Mouse (Mus musculus): ENCODE results near the gene Ifi27l2a. TPM values are rescaled to one million over a fixed set of nuclear protein-coding genes. Genes with fewer than 3 reads are reported as not detected.
A peak's percentile ranks its signal among the peaks of the same experiment; 100 is the strongest.
"Not testable (repeated sequence)": the region's sequence is repeated elsewhere in the genome, so short reads cannot be mapped to it uniquely, and the experiment has no call there.

Ifi27l2a gene
- polyA plus RNA-seq (2015; fragmentation: Nextera tagmentation; extraction: Ambion mirVana): 11.1 and 11.2 TPM in 2 replicates

- Histone ChIP-seq H3K4me1 (no peaks in the 10 kb centered on the region), H3K27me3 (0 out of 2 replicates have a peak, but pooled peaks cover 2% of the 10 kb centered on the region), H3K27ac (no peak within 1 kb of the TSS), H3K9me3 (replicated peaks) (no peaks in the 10 kb centered on the region), H3K4me2 (no peak within 1 kb of the TSS), H3K4me3 (replicated peaks) (no peak within 1 kb of the TSS), H3K9ac (no peak within 1 kb of the TSS), H3K36me3 (no peaks in the 10 kb centered on the region)
- ATAC-seq (replicated peaks; ENCODE audit: low FRiP score): no peak
- WGBS: 51% methylated on average over 3 of the region's 3 CpGs
Measured at GRCm38 (mm10) chr12:103443524-103443923, at the start of gene Ifi27l2a. Gene Ifi27l2a (minus strand): TSS chr12:103443680.

DNA sequence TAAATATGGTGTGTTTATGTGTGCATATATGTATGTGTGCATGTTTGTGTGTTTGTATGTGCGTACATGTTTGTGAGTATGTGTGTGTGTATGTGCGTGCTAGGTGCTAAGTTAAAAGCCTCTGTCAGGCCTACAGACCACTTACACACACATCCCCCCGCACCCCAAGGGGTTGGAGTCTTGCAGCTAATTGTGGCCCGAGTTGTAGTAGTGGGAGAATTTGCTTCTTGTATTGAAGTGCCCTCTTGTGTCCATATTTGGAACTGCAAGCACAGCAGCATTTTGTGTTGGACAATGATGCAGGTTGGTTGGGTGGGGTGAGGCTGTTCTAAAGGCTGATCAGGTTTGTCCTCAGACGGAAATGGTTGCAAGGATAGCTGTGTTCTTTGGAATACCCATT is 49.3 kb upstream of the Ifi27l2a start:
- Histone ChIP-seq H3K9me3 (replicated peaks) (no peaks in the 10 kb centered on the region), H3K4me3 (replicated peaks) (no peak overlapping the region), H3K36me3 (no peaks in the 10 kb centered on the region), H3K27me3 (no peaks in the 10 kb centered on the region), H3K4me1 (no peaks in the 10 kb centered on the region), H3K9ac (no peak overlapping the region), H3K4me2 (no peak overlapping the region), H3K27ac (no peak overlapping the region)
- ATAC-seq (replicated peaks; ENCODE audit: low FRiP score): 0 out of 2 replicates have a peak, but pooled peaks have one; percentile 52
- WGBS: 44% methylated on average over 5 of the region's 5 CpGs

DNA sequence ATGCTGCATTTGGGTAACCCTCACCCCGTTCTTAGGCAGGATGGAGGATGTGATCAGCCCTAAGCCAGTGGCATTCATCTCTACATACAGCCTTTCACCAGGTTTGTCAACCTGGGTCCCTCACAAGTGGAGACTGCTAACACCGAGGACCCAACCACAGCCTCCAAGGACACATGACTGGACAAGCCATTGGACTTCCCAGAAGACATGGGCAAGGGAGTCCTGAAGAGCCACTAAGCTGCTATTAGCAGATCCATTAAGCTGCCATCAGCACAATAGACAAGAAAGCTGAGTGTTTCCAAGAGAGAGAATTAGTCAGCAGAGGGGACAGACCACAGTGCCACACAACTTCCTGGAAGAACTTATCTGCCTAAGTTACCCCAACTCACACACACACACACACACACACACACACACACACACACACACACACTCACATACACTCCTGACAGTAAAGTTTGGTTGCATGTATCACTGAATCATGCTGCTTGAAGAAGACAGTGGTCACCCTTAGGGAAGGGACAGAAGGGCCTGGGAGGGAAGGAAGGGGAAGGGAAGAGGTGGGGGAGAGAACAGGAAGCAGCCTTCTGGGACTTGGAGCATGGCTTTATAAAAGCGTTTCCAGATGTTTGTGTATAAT is 47.7 kb upstream of the Ifi27l2a start:
- no peaks in the 10 kb centered on the region for H3K9me3 ChIP-seq (replicated peaks)
- H3K4me3 ChIP-seq (replicated peaks): no peak overlapping the region
- no peaks in the 10 kb centered on the region for H3K27me3 ChIP-seq
- ATAC-seq (replicated peaks; ENCODE audit: low FRiP score): no peak
- H3K4me2 ChIP-seq: no peak overlapping the region
- H3K36me3 ChIP-seq: no peaks in the 10 kb centered on the region
- WGBS: 73% methylated on average over 3 of the region's 3 CpGs
- no peak overlapping the region for H3K9ac ChIP-seq
- no peaks in the 10 kb centered on the region for H3K4me1 ChIP-seq
- no peak overlapping the region for H3K27ac ChIP-seq

DNA sequence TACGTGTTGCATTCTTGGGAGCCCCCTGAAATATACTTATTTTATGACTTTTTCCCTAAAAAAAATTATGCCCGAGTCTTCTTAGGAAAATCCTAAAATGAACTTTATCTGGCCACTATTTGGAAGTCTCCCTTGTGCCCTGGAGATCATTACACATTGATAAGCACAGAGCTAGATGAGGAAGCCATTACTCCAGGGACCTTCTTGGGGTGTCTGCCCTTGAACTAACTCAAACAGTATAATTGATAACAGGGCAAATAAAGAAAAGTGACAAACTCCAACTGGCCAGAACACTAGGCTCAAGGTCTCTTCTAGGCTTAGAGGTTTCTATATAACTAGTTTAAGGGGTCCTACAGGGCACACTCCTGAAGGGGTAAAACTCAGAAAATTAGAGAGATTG is 44.3 kb upstream of the Ifi27l2a start:
- Histone ChIP-seq H3K27ac (no peak overlapping the region), H3K9me3 (replicated peaks) (no peaks in the 10 kb centered on the region), H3K4me1 (no peaks in the 10 kb centered on the region), H3K36me3 (no peaks in the 10 kb centered on the region), H3K9ac (no peak overlapping the region), H3K27me3 (no peaks in the 10 kb centered on the region), H3K4me2 (no peak overlapping the region), H3K4me3 (replicated peaks) (no peak overlapping the region)
- 65% methylated on average over 2 of the region's 2 CpGs for WGBS
- no peak for ATAC-seq (replicated peaks; ENCODE audit: low FRiP score)

- Histone ChIP-seq H3K27me3 (no peaks in the 10 kb centered on the region), H3K36me3 (no peaks in the 10 kb centered on the region), H3K27ac (no peak overlapping the region), H3K4me3 (replicated peaks) (no peak overlapping the region), H3K9me3 (replicated peaks) (no peaks in the 10 kb centered on the region), H3K4me1 (no peaks in the 10 kb centered on the region), H3K9ac (no peak overlapping the region), H3K4me2 (no peak overlapping the region)
- WGBS: 71% methylated on average over 4 of the region's 4 CpGs
- ATAC-seq (replicated peaks; ENCODE audit: low FRiP score): no peak
Measured at GRCm38 (mm10) chr12:103487276-103487675, 43.8 kb upstream of the Ifi27l2a start.

DNA sequence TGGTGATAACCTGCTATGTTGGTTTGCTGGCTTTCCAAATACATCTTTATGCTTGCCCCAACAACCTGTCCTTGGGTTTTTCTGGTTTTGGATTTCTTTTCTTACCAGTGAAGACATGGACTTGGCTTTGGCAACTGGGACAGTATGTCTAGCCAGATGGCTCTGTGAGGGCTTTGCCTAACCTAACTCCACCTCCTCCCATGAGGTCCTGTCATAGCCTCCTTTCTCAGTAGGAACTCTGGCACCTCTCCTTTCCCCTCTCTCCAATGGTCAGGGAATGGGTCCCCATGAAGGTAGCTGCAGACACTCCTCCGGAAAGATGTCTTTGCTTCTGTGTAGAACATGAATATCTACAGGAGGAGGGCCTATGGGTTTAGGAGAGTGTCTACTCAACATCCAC is 43.2 kb upstream of the Ifi27l2a start:
- no peak overlapping the region for H3K4me2 ChIP-seq
- no peak overlapping the region for H3K4me3 ChIP-seq (replicated peaks)
- H3K27me3 ChIP-seq: no peaks in the 10 kb centered on the region
- H3K27ac ChIP-seq: no peak overlapping the region
- H3K4me1 ChIP-seq: no peaks in the 10 kb centered on the region
- ATAC-seq (replicated peaks; ENCODE audit: low FRiP score): no peak
- H3K36me3 ChIP-seq: no peaks in the 10 kb centered on the region
- WGBS: 77% methylated on average over 1 of the region's 1 CpGs
- no peaks in the 10 kb centered on the region for H3K9me3 ChIP-seq (replicated peaks)
- no peak overlapping the region for H3K9ac ChIP-seq

- not testable (repeated sequence) for H3K4me1 ChIP-seq; H3K9me3 ChIP-seq (replicated peaks); H3K4me2 ChIP-seq; H3K27me3 ChIP-seq; H3K27ac ChIP-seq; H3K36me3 ChIP-seq; ATAC-seq (replicated peaks; ENCODE audit: low FRiP score); H3K9ac ChIP-seq; H3K4me3 ChIP-seq (replicated peaks)
- 68% methylated on average over 9 of the region's 9 CpGs for WGBS
Measured at GRCm38 (mm10) chr12:103484200-103484972, 40.9 kb upstream of the Ifi27l2a start.

GRCm38 (mm10) chr12:103482781-103483180 is 39.3 kb upstream of the Ifi27l2a start:
- no peaks in the 10 kb centered on the region for H3K27me3 ChIP-seq
- H3K4me2 ChIP-seq: no peak overlapping the region
- WGBS: 82% methylated on average over 2 of the region's 2 CpGs
- no peak overlapping the region for H3K27ac ChIP-seq
- H3K4me1 ChIP-seq: no peaks in the 10 kb centered on the region
- no peak overlapping the region for H3K9ac ChIP-seq
- H3K9me3 ChIP-seq (replicated peaks): no peaks in the 10 kb centered on the region
- H3K4me3 ChIP-seq (replicated peaks): no peak overlapping the region
- no peak for ATAC-seq (replicated peaks; ENCODE audit: low FRiP score)
- H3K36me3 ChIP-seq: no peaks in the 10 kb centered on the region

DNA sequence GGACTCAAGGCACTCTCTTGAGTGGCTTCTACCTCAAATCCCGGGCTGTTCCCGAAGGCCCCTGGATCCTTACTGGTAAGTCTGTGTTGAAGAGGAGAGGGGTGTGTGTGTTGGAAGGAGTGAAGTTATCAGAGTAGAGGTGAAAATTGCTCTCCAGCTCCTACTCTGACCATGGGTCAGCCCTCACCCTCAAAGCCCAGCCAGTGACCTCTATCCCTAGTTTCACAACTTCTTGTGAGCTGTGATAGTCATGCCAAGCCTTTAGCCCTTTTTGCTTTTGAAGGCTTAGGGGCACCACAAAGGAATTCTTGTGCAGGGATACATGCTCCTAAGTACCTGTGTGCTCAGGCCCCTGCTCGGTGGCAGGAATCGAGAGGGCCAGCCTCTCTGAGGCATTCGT is 38.2 kb upstream of the Ifi27l2a start:
- WGBS: 75% methylated on average over 5 of the region's 5 CpGs
- no peak for ATAC-seq (replicated peaks; ENCODE audit: low FRiP score)
- no peak overlapping the region for H3K27ac ChIP-seq
- no peak overlapping the region for H3K4me2 ChIP-seq
- H3K36me3 ChIP-seq: no peaks in the 10 kb centered on the region
- H3K4me1 ChIP-seq: no peaks in the 10 kb centered on the region
- H3K9me3 ChIP-seq (replicated peaks): no peaks in the 10 kb centered on the region
- H3K27me3 ChIP-seq: no peaks in the 10 kb centered on the region
- H3K4me3 ChIP-seq (replicated peaks): no peak overlapping the region
- H3K9ac ChIP-seq: no peak overlapping the region

GRCm38 (mm10) chr12:103477461-103478015 is 34.1 kb upstream of the Ifi27l2a start:
- Histone ChIP-seq H3K27ac (no peak overlapping the region), H3K9me3 (replicated peaks) (no peaks in the 10 kb centered on the region), H3K4me3 (replicated peaks) (no peak overlapping the region), H3K4me2 (no peak overlapping the region), H3K9ac (no peak overlapping the region), H3K4me1 (no peaks in the 10 kb centered on the region), H3K27me3 (no peaks in the 10 kb centered on the region), H3K36me3 (no peaks in the 10 kb centered on the region)
- 72% methylated on average over 7 of the region's 7 CpGs for WGBS
- ATAC-seq (replicated peaks; ENCODE audit: low FRiP score): no peak

GRCm38 (mm10) chr12:103476779-103477389 is 33.4 kb upstream of the Ifi27l2a start:
- no peak for ATAC-seq (replicated peaks; ENCODE audit: low FRiP score)

GRCm38 (mm10) chr12:103474481-103474880 is 31.0 kb upstream of the Ifi27l2a start:
- WGBS: 51% methylated on average over 2 of the region's 2 CpGs
- H3K36me3 ChIP-seq: no peaks in the 10 kb centered on the region
- no peak overlapping the region for H3K9ac ChIP-seq
- H3K27me3 ChIP-seq: no peaks in the 10 kb centered on the region
- no peak overlapping the region for H3K4me2 ChIP-seq
- no peaks in the 10 kb centered on the region for H3K9me3 ChIP-seq (replicated peaks)
- no peaks in the 10 kb centered on the region for H3K4me1 ChIP-seq
- H3K4me3 ChIP-seq (replicated peaks): no peak overlapping the region
- ATAC-seq (replicated peaks; ENCODE audit: low FRiP score): no peak
- H3K27ac ChIP-seq: no peak overlapping the region

More at GRCm38 (mm10) chr12:103476779-103477389, 33.4 kb upstream of the Ifi27l2a start:
- no peaks in the 10 kb centered on the region for H3K27me3 ChIP-seq
- H3K27ac ChIP-seq: no peak overlapping the region
- no peak overlapping the region for H3K4me3 ChIP-seq (replicated peaks)
- WGBS: 82% methylated on average over 1 of the region's 1 CpGs
- H3K4me2 ChIP-seq: no peak overlapping the region
- H3K9me3 ChIP-seq (replicated peaks): no peaks in the 10 kb centered on the region
- no peaks in the 10 kb centered on the region for H3K36me3 ChIP-seq
- H3K4me1 ChIP-seq: no peaks in the 10 kb centered on the region
- H3K9ac ChIP-seq: no peak overlapping the region

Measured in kidney, embryonic 15.5 days (tissue).